Mouse (Mus musculus): Measurements from ENCODE around the gene Tmem63b. TPM values are rescaled to one million over a fixed set of nuclear protein-coding genes. Genes with fewer than 3 reads are reported as not detected.

Gene Tmem63b
- total RNA-seq, 1 experiment from 2014 or later: 7.6 TPM

DNA sequence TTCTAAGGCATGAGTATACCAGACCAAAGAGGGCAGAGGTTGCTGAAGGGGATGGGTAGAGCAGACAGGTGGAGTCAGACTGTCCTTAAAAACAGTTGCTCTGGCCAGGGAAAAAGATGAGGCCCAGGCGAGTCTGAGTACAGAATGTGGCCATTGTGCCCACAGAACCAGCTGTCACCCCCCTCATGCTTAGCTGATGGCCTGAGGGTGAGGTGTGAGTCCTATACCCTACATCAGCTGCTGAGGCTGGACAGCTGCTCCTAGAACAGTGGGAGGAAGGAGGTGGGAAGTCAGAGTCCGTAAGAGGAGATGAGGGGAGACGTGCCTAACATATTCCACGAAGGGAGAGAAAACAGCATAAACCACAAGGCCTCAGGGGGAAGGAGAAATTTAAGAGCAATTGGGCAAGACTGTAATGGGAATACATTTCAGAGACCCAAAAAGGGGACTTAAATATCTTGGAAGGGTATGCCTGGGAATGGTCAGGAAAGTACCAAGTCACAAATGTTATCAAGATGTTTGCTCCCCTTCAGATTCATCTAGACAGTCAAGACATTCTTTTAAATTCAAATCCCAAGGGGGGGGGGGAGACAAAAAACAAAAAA, 70.6 kb downstream of the Tmem63b start:
- no peak for ATAC-seq (replicated peaks in 1 of 2; ENCODE audit: insufficient read depth in 1 of 2, low FRiP score in 2 of 2, low TSS enrichment in 1 of 2, low read depth in 1 of 2, poor library complexity in 2 of 2, severe bottlenecking in 2 of 2)

DNA sequence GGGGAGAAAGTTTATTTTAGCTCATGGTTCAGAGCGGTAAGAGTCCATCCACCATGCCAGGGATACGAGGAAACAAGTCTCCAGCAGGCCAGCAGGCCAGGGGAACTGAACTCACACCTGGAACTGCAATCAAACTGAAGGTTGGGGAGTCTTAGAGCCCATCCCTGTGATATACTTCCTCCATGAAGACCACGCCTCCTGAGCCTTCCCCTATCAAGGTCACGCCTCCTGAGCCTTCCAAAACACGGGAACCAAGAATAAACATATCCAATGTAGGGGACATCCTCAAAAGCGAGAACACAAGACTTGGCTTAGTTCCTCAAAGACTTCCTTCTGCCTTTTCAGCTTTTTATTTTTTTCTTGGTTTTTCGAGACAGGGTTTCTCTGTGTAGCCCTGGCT, 73.8 kb downstream of the Tmem63b start:
- peak; percentile 47 to 78; a peak in 3 of 4 replicates for ATAC-seq (replicated peaks in 1 of 2; ENCODE audit: insufficient read depth in 1 of 2, low FRiP score in 2 of 2, low TSS enrichment in 1 of 2, low read depth in 1 of 2, poor library complexity in 2 of 2, severe bottlenecking in 2 of 2)

GRCm38 (mm10) chr17:45612008-45612407, 74.7 kb downstream of the Tmem63b start:
- no peak for ATAC-seq (replicated peaks in 1 of 2; ENCODE audit: insufficient read depth in 1 of 2, low FRiP score in 2 of 2, low TSS enrichment in 1 of 2, low read depth in 1 of 2, poor library complexity in 2 of 2, severe bottlenecking in 2 of 2)

Other genes starting within 250 kb of the Tmem63b start
- gene Spats1, start 211.5 kb downstream of the Tmem63b start, total RNA-seq (2017): 0.31 TPM in 1 of 2 replicates, not detected in the other
- 6.2 and 8.2 TPM in 2 replicates for gene Aars2, start 180.1 kb downstream of the Tmem63b start, total RNA-seq (2017)
- gene Tcte1, start 163.5 kb downstream of the Tmem63b start, total RNA-seq (2017): not detected in 2 replicates
- 0.25 TPM in 2 replicates for gene Tmem151b, start 137.2 kb downstream of the Tmem63b start, total RNA-seq (2017)
- gene Nfkbie, start 131.2 kb downstream of the Tmem63b start, total RNA-seq (2017): 20.5 and 22.7 TPM in 2 replicates
- 64.8 and 76.7 TPM in 2 replicates for gene Slc35b2, start 123.0 kb downstream of the Tmem63b start, total RNA-seq (2017)
- 2,119 and 2,880 TPM in 2 replicates for gene Hsp90ab1, start 113.6 kb downstream of the Tmem63b start, total RNA-seq (2017)
- gene Slc29a1, start 87.3 kb downstream of the Tmem63b start, total RNA-seq (2017): 70.4 and 70.6 TPM in 2 replicates
- not detected in 2 replicates for gene Mymx, start 84.8 kb downstream of the Tmem63b start, total RNA-seq (2017)
- gene Capn11, start 27.6 kb downstream of the Tmem63b start, total RNA-seq (2017): 0.50 and 0.55 TPM in 2 replicates
- 13.2 and 21.9 TPM in 2 replicates for gene Mrpl14, start 583 bp downstream of the Tmem63b start, total RNA-seq (2017)
- not detected in 2 replicates for gene 1600014C23Rik, start 46.9 kb upstream of the Tmem63b start, total RNA-seq (2017)